Mouse (Mus musculus): Measurements from ENCODE around the gene Runx2. TPM values are rescaled to one million over a fixed set of nuclear protein-coding genes. Genes with fewer than 3 reads are reported as not detected.

The Runx2 gene
- 0.57 and 0.58 TPM in 2 replicates for polyA plus RNA-seq (2012; rRNA removed)

GRCm38 (mm10) chr17:44814508-44815175 is at the start of gene Runx2:
Gene Runx2 (minus strand): TSS chr17:44814797.

GRCm38 (mm10) chr17:44776738-44777270 is 37.8 kb downstream of the Runx2 start, which contains the start of gene Supt3:
Gene Supt3 (plus strand): TSS chr17:44777152.

Other genes starting within 250 kb of the Runx2 start
- 2.6 TPM in 2 replicates for gene Supt3, start 37.6 kb downstream of the Runx2 start, polyA plus RNA-seq (2012; rRNA removed)